Mouse (Mus musculus) heart, embryonic 16.5 days (tissue): ENCODE results near the gene Otogl. TPM values are rescaled to one million over a fixed set of nuclear protein-coding genes. Genes with fewer than 3 reads are reported as not detected.

Source experiments
- ATAC-seq: fragments of 200-750 bp; cut with Nextera tagmentation; replicated peaks from 2 replicates; pipeline ENCODE4 v1.8.0; 2017; ENCODE audit warnings: moderate number of reproducible peaks; ENCODE audit not compliant: insufficient read depth, low FRiP score; ENCODE audit errors: extremely low read depth
- H3K27ac ChIP-seq: fragments of 300-500 bp; sonication (generic); 2 replicates; pipeline ENCODE4 v1.5.1; 2014; ENCODE audit warnings: mild to moderate bottlenecking, low read length, control low read depth, moderate library complexity
- H3K27me3 ChIP-seq: fragments of 300-500 bp; sonication (generic); 2 replicates; pipeline ENCODE4 v1.6.1; 2014; ENCODE audit warnings: low read length, mixed read lengths; ENCODE audit not compliant: control insufficient read depth, insufficient read depth
- H3K36me3 ChIP-seq: fragments of 300-500 bp; sonication (generic); 2 replicates; pipeline ENCODE4 v1.6.1; 2014; ENCODE audit not compliant: control insufficient read depth, insufficient read depth
- H3K4me1 ChIP-seq: fragments of 300-500 bp; sonication (generic); 2 replicates; pipeline ENCODE4 v1.6.1; 2014; ENCODE audit warnings: low read length, mixed read lengths; ENCODE audit not compliant: control insufficient read depth, insufficient read depth
- H3K4me2 ChIP-seq: fragments of 300-500 bp; sonication (generic); 2 replicates; pipeline ENCODE4 v1.6.1; 2014; ENCODE audit warnings: low read depth, mild to moderate bottlenecking, control low read depth, low read length
- H3K4me3 ChIP-seq: fragments of 300-500 bp; sonication (generic); 2 replicates; pipeline ENCODE4 v1.5.1; 2014; ENCODE audit warnings: mild to moderate bottlenecking, control low read depth, low read length
- H3K9ac ChIP-seq: fragments of 300-500 bp; sonication (generic); 2 replicates; pipeline ENCODE4 v1.6.1; 2014; ENCODE audit warnings: low read length, control low read depth
- H3K9me3 ChIP-seq: fragments of 300-500 bp; sonication (generic); replicated peaks from 2 replicates; pipeline ENCODE4 v1.6.1; 2016; ENCODE audit warnings: low read length; ENCODE audit not compliant: control insufficient read depth
- WGBS: fragments of 180-500 bp; shearing (Covaris S2); extraction: QIAGEN DNeasy Blood & Tissue Kit; methylation state at CpG from one replicate; pipeline ENCODE4 v1.1.7; 2014; 5-methylcytosine and 5-hydroxymethylcytosine counted together
- polyA plus RNA-seq: library from polyadenylated mRNA; unstranded; fragments of >200 nt; fragmentation: Nextera tagmentation; extraction: Ambion mirVana; gene quantifications from 2 replicates; pipeline ENCODE4 v1.2.1, GENCODE M21; 2015

The Otogl gene
- polyA plus RNA-seq, 1 experiment from 2014 or later, result 0.12 TPM

GRCm38 (mm10) chr10:107719806-107720205 is 192.1 kb downstream of the Otogl start, which contains the start of gene Ptprq:
Gene Ptprq (minus strand): TSS chr10:107720051.
- no peaks in the 10 kb centered on the region for H3K27me3 ChIP-seq
- WGBS, result 56% methylated on average over 1 of the region's 1 CpGs

More at GRCm38 (mm10) chr10:107719806-107720205, 192.1 kb downstream of the Otogl start, which contains the start of gene Ptprq:
- Histone ChIP-seq H3K9ac (no peak within 1 kb of the TSS), H3K4me3 (no peak within 1 kb of the TSS), H3K9me3 (no peaks in the 10 kb centered on the region), H3K27ac (no peak within 1 kb of the TSS), H3K4me2 (no peak within 1 kb of the TSS), H3K36me3 (no peaks in the 10 kb centered on the region), H3K4me1 (no peaks in the 10 kb centered on the region)
- no peak for ATAC-seq

Other genes with a start within 250 kb of the Otogl start
- gene Ptprq, start 192.1 kb downstream of the Otogl start, polyA plus RNA-seq, result 0.12 and 0.17 TPM in 2 replicates